Mouse (Mus musculus): Measurements from ENCODE around the gene Prkch. TPM values are rescaled to one million over a fixed set of nuclear protein-coding genes. Genes with fewer than 3 reads are reported as not detected.

The Prkch gene
- total and polyA plus RNA-seq, 3 experiments = 0.33 TPM; not detected in 2

GRCm38 (mm10) chr12:73756527-73756926 lies 171.9 kb downstream of the Prkch start:
- no peaks in the 10 kb centered on the region for H3K4me1 ChIP-seq (ENCODE audit: insufficient read depth, low read depth, low read length)
- DNase-seq (ENCODE audit: low spot score) = no peak
- TF ChIP-seq GATA2 (IDR thresholded peaks at IDR 0.05; ENCODE audit: borderline replicate concordance, low read depth, low read length) (no peak), GATA1 (IDR thresholded peaks at IDR 0.05; ENCODE audit: borderline replicate concordance, low read length) (no peak), POLR2AphosphoS5 (IDR thresholded peaks at IDR 0.05; ENCODE audit: insufficient replicate concordance, low read depth, low read length) (no peak)
- no peak for ATAC-seq (ENCODE audit: extremely low read depth, insufficient number of reproducible peaks, low FRiP score, poor library complexity, severe bottlenecking)
- no peaks in the 10 kb centered on the region for H3K36me3 ChIP-seq (replicated peaks)
- no peaks in the 10 kb centered on the region for H3K27me3 ChIP-seq (ENCODE audit: insufficient read depth, low read length)
- H3K9me3 ChIP-seq (replicated peaks) = peaks cover 15% of the 10 kb centered on the region
- no peak overlapping the region for H3K4me3 ChIP-seq (ENCODE audit: low read depth, low read length)

DNA sequence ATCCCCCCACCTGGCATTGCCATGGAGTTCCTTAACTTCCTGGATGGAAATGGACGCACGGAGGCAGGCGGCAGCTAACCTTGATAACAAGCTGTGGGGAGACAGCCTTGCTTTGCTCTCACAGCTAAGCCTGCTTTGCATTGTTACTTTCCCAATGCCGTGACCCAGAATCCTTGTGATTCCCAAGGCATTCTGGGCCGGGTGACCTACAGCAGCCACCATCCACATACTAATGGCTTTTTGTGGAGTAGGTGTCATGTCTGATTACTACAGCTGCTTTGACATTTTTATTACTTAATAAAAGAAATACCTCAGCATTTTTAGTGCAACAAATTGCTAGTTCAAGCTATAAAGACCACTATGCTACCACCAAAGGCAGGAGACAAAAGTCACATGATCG lies 177.4 kb downstream of the Prkch start:
- ATAC-seq (ENCODE audit: extremely low read depth, insufficient number of reproducible peaks, low FRiP score, poor library complexity, severe bottlenecking) = no peak
- Histone ChIP-seq H3K9me3 (replicated peaks) (peaks cover 21% of the 10 kb centered on the region), H3K4me1 (ENCODE audit: insufficient read depth, low read depth, low read length) (no peaks in the 10 kb centered on the region), H3K27me3 (ENCODE audit: insufficient read depth, low read length) (no peaks in the 10 kb centered on the region), H3K4me3 (ENCODE audit: low read depth, low read length) (no peak overlapping the region), H3K36me3 (replicated peaks) (no peaks in the 10 kb centered on the region)
- TF ChIP-seq CTCF (IDR thresholded peaks at IDR 0.05; ENCODE audit: low read depth, low read length) = no peak
- TF ChIP-seq GATA1 (IDR thresholded peaks at IDR 0.05; ENCODE audit: borderline replicate concordance, low read length) = no peak
- TF ChIP-seq TAL1 (conservative IDR thresholded peaks at IDR 0.05; ENCODE audit: low read depth, low read length) = no peak
- no peak for TF ChIP-seq GATA2 (IDR thresholded peaks at IDR 0.05; ENCODE audit: borderline replicate concordance, low read depth, low read length)
- no peak for TF ChIP-seq POLR2AphosphoS5 (IDR thresholded peaks at IDR 0.05; ENCODE audit: insufficient replicate concordance, low read depth, low read length)
- no peak for DNase-seq (ENCODE audit: low spot score)

DNA sequence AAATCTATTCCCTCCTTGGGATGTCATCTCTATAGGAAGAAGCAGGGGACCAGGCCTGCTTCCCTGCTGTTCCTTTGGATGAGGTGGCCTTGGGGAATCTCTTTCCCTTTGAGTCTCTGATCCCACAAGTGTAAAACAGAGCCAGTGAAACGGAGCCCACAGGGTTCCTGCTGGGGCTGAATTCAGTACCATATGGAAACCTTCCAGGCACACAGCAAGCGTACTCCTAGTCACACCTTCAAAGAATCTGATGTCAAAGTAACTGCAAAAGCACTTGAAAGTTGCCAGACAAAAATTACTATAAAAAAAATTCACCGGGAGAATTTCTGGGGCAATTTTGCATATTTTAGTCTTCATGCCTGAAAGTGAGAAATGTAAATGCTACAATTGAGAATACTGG lies 178.2 kb downstream of the Prkch start:
- no peak for ATAC-seq (ENCODE audit: extremely low read depth, insufficient number of reproducible peaks, low FRiP score, poor library complexity, severe bottlenecking)
- peaks cover 18% of the 10 kb centered on the region for H3K9me3 ChIP-seq (replicated peaks)
- no peak overlapping the region for H3K4me3 ChIP-seq (ENCODE audit: low read depth, low read length)
- H3K4me1 ChIP-seq (ENCODE audit: insufficient read depth, low read depth, low read length) = no peaks in the 10 kb centered on the region
- no peaks in the 10 kb centered on the region for H3K36me3 ChIP-seq (replicated peaks)
- H3K27me3 ChIP-seq (ENCODE audit: insufficient read depth, low read length) = no peaks in the 10 kb centered on the region
- DNase-seq (ENCODE audit: low spot score) = no peak
- no peak for TF ChIP-seq GATA2 (IDR thresholded peaks at IDR 0.05; ENCODE audit: borderline replicate concordance, low read depth, low read length)
- TF ChIP-seq TAL1 (conservative IDR thresholded peaks at IDR 0.05; ENCODE audit: low read depth, low read length) = no peak
- TF ChIP-seq POLR2AphosphoS5 (IDR thresholded peaks at IDR 0.05; ENCODE audit: insufficient replicate concordance, low read depth, low read length) = no peak
- TF ChIP-seq GATA1 (IDR thresholded peaks at IDR 0.05; ENCODE audit: borderline replicate concordance, low read length) = no peak
- no peak for TF ChIP-seq CTCF (IDR thresholded peaks at IDR 0.05; ENCODE audit: low read depth, low read length)

DNA sequence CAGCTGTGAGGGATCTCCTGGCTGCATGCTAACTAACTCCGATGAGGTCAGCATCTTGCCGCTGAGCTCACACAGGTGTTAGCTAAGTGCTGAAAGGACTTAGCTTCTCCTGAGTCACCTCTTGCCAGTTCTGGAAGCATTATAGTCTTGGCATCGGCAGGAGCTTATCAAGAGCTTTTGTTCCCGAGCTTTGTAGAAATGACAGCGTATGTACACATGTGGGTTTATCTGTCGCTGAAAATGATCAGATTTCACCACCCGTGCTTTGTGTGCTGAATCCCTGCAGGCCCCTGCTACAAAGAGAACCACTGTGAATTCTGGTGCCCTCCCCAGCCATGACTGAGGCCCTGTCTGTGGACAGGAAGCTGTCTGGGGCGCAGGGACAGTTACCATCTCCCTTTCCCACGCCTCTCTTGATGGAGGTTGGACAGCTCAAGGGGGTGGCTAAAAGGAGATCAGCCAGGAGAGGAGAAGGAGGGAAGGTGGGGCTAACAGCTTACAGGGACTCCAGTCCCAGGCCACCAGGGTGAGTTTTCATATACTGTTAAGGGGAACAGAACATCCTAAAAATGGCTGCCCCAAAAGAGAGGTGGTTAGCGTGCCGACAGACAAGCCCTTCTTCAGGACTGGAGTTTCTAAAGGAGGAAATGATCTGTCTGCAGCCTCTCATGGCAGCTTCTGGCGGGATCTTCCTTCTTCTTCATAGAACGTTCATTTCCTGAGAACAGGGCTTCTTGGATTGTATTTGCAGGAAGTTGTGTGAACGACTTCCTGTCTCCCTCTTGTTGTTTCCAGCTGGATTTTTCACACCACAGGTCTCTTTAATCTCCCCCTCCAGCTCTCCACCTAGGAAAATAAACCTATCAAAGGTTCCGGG lies 180.3 kb downstream of the Prkch start:
- ATAC-seq (ENCODE audit: extremely low read depth, insufficient number of reproducible peaks, low FRiP score, poor library complexity, severe bottlenecking) (no peak), DNase-seq (ENCODE audit: low spot score) (no peak)
- Histone ChIP-seq H3K4me1 (ENCODE audit: insufficient read depth, low read depth, low read length) (no peaks in the 10 kb centered on the region), H3K36me3 (replicated peaks) (no peaks in the 10 kb centered on the region), H3K9me3 (replicated peaks) (peaks cover 17% of the 10 kb centered on the region), H3K27me3 (ENCODE audit: insufficient read depth, low read length) (no peaks in the 10 kb centered on the region; the same call in 1 of the 2 replicates), H3K4me3 (ENCODE audit: low read depth, low read length) (no peak overlapping the region)
- TF ChIP-seq GATA2 (IDR thresholded peaks at IDR 0.05; ENCODE audit: borderline replicate concordance, low read depth, low read length) = no peak
- no peak for TF ChIP-seq CTCF (IDR thresholded peaks at IDR 0.05; ENCODE audit: low read depth, low read length)
- TF ChIP-seq TAL1 (conservative IDR thresholded peaks at IDR 0.05; ENCODE audit: low read depth, low read length) = no peak
- no peak for TF ChIP-seq POLR2AphosphoS5 (IDR thresholded peaks at IDR 0.05; ENCODE audit: insufficient replicate concordance, low read depth, low read length)
- TF ChIP-seq GATA1 (IDR thresholded peaks at IDR 0.05; ENCODE audit: borderline replicate concordance, low read length) = no peak

GRCm38 (mm10) chr12:73766152-73766551 lies 181.6 kb downstream of the Prkch start:
- TF ChIP-seq CTCF (IDR thresholded peaks at IDR 0.05; ENCODE audit: low read depth, low read length) (no peak), GATA2 (IDR thresholded peaks at IDR 0.05; ENCODE audit: borderline replicate concordance, low read depth, low read length) (no peak), GATA1 (IDR thresholded peaks at IDR 0.05; ENCODE audit: borderline replicate concordance, low read length) (no peak), TAL1 (conservative IDR thresholded peaks at IDR 0.05; ENCODE audit: low read depth, low read length) (no peak), POLR2AphosphoS5 (IDR thresholded peaks at IDR 0.05; ENCODE audit: insufficient replicate concordance, low read depth, low read length) (no peak)
- ATAC-seq (ENCODE audit: extremely low read depth, insufficient number of reproducible peaks, low FRiP score, poor library complexity, severe bottlenecking) = no peak
- H3K4me1 ChIP-seq (ENCODE audit: insufficient read depth, low read depth, low read length) = no peaks in the 10 kb centered on the region

GRCm38 (mm10) chr12:73768788-73769187 lies 184.2 kb downstream of the Prkch start:
- peaks cover 11% of the 10 kb centered on the region for H3K9me3 ChIP-seq (replicated peaks)
- H3K4me3 ChIP-seq (ENCODE audit: low read depth, low read length) = no peak overlapping the region
- ATAC-seq (ENCODE audit: extremely low read depth, insufficient number of reproducible peaks, low FRiP score, poor library complexity, severe bottlenecking) = no peak
- no peaks in the 10 kb centered on the region for H3K36me3 ChIP-seq (replicated peaks)
- H3K27me3 ChIP-seq (ENCODE audit: insufficient read depth, low read length) = no peaks in the 10 kb centered on the region; the same call in 1 of the 2 replicates
- DNase-seq (ENCODE audit: low spot score) = no peak
- H3K4me1 ChIP-seq (ENCODE audit: insufficient read depth, low read depth, low read length) = no peaks in the 10 kb centered on the region
- TF ChIP-seq GATA1 (IDR thresholded peaks at IDR 0.05; ENCODE audit: borderline replicate concordance, low read length) (no peak), GATA2 (IDR thresholded peaks at IDR 0.05; ENCODE audit: borderline replicate concordance, low read depth, low read length) (no peak), TAL1 (conservative IDR thresholded peaks at IDR 0.05; ENCODE audit: low read depth, low read length) (no peak), POLR2AphosphoS5 (IDR thresholded peaks at IDR 0.05; ENCODE audit: insufficient replicate concordance, low read depth, low read length) (no peak), CTCF (IDR thresholded peaks at IDR 0.05; ENCODE audit: low read depth, low read length) (no peak)

More at GRCm38 (mm10) chr12:73766152-73766551, 181.6 kb downstream of the Prkch start:
- no peaks in the 10 kb centered on the region; the same call in 1 of the 2 replicates for H3K27me3 ChIP-seq (ENCODE audit: insufficient read depth, low read length)
- H3K9me3 ChIP-seq (replicated peaks) = peaks cover 13% of the 10 kb centered on the region
- DNase-seq (ENCODE audit: low spot score) = no peak
- no peak overlapping the region for H3K4me3 ChIP-seq (ENCODE audit: low read depth, low read length)
- H3K36me3 ChIP-seq (replicated peaks) = no peaks in the 10 kb centered on the region
